Mouse (Mus musculus) kidney, adult 2 months (tissue): ENCODE measurements around the gene Phlda1. TPM values are rescaled to one million over a fixed set of nuclear protein-coding genes. Genes with fewer than 3 reads are reported as not detected.

Source experiments
- DNase-seq: peaks from one replicate; pipeline ENCODE4 v3.0.0; 2021
- H3K27ac ChIP-seq: fragments of 200-500 bp; 2 replicates; pipeline ENCODE4 v1.5.1; 2012; ENCODE audit warnings: low read depth, low read length, control low read depth, inconsistent platforms; ENCODE audit not compliant: insufficient read depth
- H3K27me3 ChIP-seq: fragments of 200-500 bp; replicated peaks from 2 replicates; pipeline ENCODE4 v1.6.1; 2012; ENCODE audit warnings: mild to moderate bottlenecking, moderate library complexity, low read length, inconsistent platforms; ENCODE audit not compliant: control insufficient read depth, insufficient read depth
- H3K36me3 ChIP-seq: fragments of 200-500 bp; 2 replicates; pipeline ENCODE4 v1.6.1; 2012; ENCODE audit warnings: mild to moderate bottlenecking, moderate library complexity, low read length, inconsistent platforms; ENCODE audit not compliant: control insufficient read depth, insufficient read depth
- H3K4me1 ChIP-seq: fragments of 200-500 bp; 2 replicates; pipeline ENCODE4 v1.6.1; 2011; ENCODE audit warnings: low read length; ENCODE audit not compliant: control insufficient read depth, insufficient read depth
- H3K4me3 ChIP-seq: fragments of 200-500 bp; 2 replicates; pipeline ENCODE4 v1.5.1; 2011; ENCODE audit warnings: mild to moderate bottlenecking, low read depth, low read length, control low read depth; ENCODE audit not compliant: insufficient read depth
- CTCF ChIP-seq: fragments of 200-500 bp; conservative IDR thresholded peaks from 2 replicates; pipeline ENCODE4 v1.5.1; 2011; ENCODE audit warnings: low read depth, mild to moderate bottlenecking, control low read depth, low read length, moderate library complexity, mixed read lengths; ENCODE audit not compliant: insufficient read depth, insufficient read length
- POLR2A ChIP-seq: fragments of 200-500 bp; IDR thresholded peaks from one replicate; pipeline ENCODE4 v1.6.1; 2011; ENCODE audit warnings: low read depth, low read length, control low read depth
- WGBS: fragments of 180-500 bp; shearing (Covaris S2); methylation state at CpG from one replicate; pipeline ENCODE4 v1.1.7; 2018; 5-methylcytosine and 5-hydroxymethylcytosine counted together
- polyA plus RNA-seq: library from polyadenylated mRNA; depleted of rRNA; stranded (reverse); fragments of >200 nt; gene quantifications from 2 replicates; pipeline ENCODE4 v1.2.3, GENCODE M21; 2012

Gene Phlda1
- polyA plus RNA-seq, 1 experiment: 9.5 TPM

- Histone ChIP-seq H3K4me1 (peaks cover 11% of the 10 kb centered on the region; the same call in 1 of the 2 replicates), H3K27ac (no peak overlapping the region; the same call in 1 of the 2 replicates), H3K36me3 (no peaks in the 10 kb centered on the region), H3K4me3 (no peak overlapping the region), H3K27me3 (no peaks in the 10 kb centered on the region)
- DNase-seq: peak; percentile 29
- WGBS: 78% methylated on average over 7 of the region's 7 CpGs
- no peak for TF ChIP-seq CTCF
- TF ChIP-seq POLR2A: no peak
Measured at GRCm38 (mm10) chr10:111509981-111510380, 3.9 kb downstream of the Phlda1 start.

GRCm38 (mm10) chr10:111510798-111511197, 4.7 kb downstream of the Phlda1 start:
- H3K4me3 ChIP-seq: no peak overlapping the region
- H3K36me3 ChIP-seq: no peaks in the 10 kb centered on the region
- H3K27ac ChIP-seq: no peak overlapping the region
- WGBS: 53% methylated on average over 7 of the region's 7 CpGs
- H3K4me1 ChIP-seq: peaks cover 8% of the 10 kb centered on the region; the same call in 1 of the 2 replicates
- DNase-seq: peak; percentile 39
- no peak for TF ChIP-seq POLR2A
- TF ChIP-seq CTCF: no peak
- H3K27me3 ChIP-seq: no peaks in the 10 kb centered on the region

GRCm38 (mm10) chr10:111512036-111512568, 6.0 kb downstream of the Phlda1 start:
- Histone ChIP-seq H3K27me3 (no peaks in the 10 kb centered on the region), H3K4me1 (peaks cover 8% of the 10 kb centered on the region; the same call in 1 of the 2 replicates), H3K27ac (0 out of 2 replicates have a peak overlapping the region, but pooled peaks have one; percentile 30), H3K4me3 (no peak overlapping the region), H3K36me3 (no peaks in the 10 kb centered on the region)
- TF ChIP-seq POLR2A: no peak
- 42% methylated on average over 10 of the region's 10 CpGs for WGBS
- DNase-seq: peak; percentile 80

- Histone ChIP-seq H3K36me3 (no peaks in the 10 kb centered on the region), H3K27ac (no peak overlapping the region), H3K27me3 (no peaks in the 10 kb centered on the region), H3K4me3 (no peak overlapping the region), H3K4me1 (peaks cover 5% of the 10 kb centered on the region; the same call in 1 of the 2 replicates)
- TF ChIP-seq CTCF (no peak), POLR2A (no peak)
- 93% methylated on average over 5 of the region's 5 CpGs for WGBS
- DNase-seq: no peak
Measured at GRCm38 (mm10) chr10:111514282-111514885, 8.3 kb downstream of the Phlda1 start.

- DNase-seq: no peak
- no peak overlapping the region for H3K27ac ChIP-seq
- peaks cover 5% of the 10 kb centered on the region; the same call in 1 of the 2 replicates for H3K4me1 ChIP-seq
- TF ChIP-seq CTCF (no peak), POLR2A (no peak)
- no peaks in the 10 kb centered on the region for H3K36me3 ChIP-seq
- no peak overlapping the region for H3K4me3 ChIP-seq
- 81% methylated on average over 17 of the region's 17 CpGs for WGBS
- H3K27me3 ChIP-seq: no peaks in the 10 kb centered on the region
Measured at GRCm38 (mm10) chr10:111515071-111516010, 9.3 kb downstream of the Phlda1 start.

- WGBS: 17% methylated on average over 13 of the region's 13 CpGs
- Histone ChIP-seq H3K36me3 (no peaks in the 10 kb centered on the region), H3K27me3 (no peaks in the 10 kb centered on the region), H3K27ac (no peak overlapping the region), H3K4me1 (peaks cover 5% of the 10 kb centered on the region; the same call in 1 of the 2 replicates), H3K4me3 (no peak overlapping the region)
- peak; percentile 65 for DNase-seq
- no peak for TF ChIP-seq CTCF
- no peak for TF ChIP-seq POLR2A
Measured at GRCm38 (mm10) chr10:111516172-111516588, 10.1 kb downstream of the Phlda1 start.
